Mouse (Mus musculus): ENCODE data around the gene Syvn1. TPM values are rescaled to one million over a fixed set of nuclear protein-coding genes. Genes with fewer than 3 reads are reported as not detected.
"Not testable (repeated sequence)": the region's sequence is repeated elsewhere in the genome, so short reads cannot be mapped to it uniquely, and the experiment has no call there.

The Syvn1 gene
- total RNA-seq, 2 experiments from 2014 or later, result 17.5 to 18.9 TPM

DNA sequence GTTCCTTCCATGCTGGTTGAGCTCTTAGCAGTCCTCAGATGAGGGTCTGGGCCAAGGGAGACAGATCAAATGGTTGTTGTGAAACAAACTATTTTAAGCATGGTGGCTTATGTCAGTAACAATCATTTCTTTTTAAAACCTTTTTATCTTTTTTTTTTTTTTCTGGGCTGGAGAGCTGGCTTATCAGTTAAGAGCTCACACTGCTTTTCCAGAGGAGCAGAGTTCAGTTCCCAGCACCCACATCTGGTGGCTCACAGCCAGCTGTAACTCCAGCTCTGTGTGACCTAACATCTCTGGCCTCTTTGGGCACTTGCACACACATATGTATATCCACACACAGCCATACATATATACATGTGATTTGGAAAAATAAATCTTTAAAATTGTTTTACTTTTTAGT, 8.7 kb upstream of the Syvn1 start:
- intact Hi-C loops (cut with DNase I), result no loop called here
- no peak for DNase-seq

DNA sequence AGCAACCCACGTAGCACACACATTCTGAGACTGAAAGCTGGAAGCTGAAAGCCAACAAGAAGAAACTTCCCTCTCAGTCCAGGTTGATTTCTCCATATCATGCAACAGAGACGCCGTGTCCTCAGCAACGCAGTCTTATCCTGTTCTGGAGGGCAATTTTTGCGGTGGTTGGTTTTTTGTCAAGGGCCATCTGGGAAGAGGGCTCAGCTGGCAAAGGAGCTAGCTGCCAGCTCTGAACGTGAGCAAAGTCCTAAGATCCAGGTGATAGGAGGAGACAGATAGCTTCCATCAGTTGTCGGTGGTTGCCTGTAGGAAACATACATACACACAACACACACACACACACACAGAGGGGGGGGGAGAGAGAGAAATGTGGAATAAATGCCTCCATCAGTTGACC, 8.1 kb upstream of the Syvn1 start:
- intact Hi-C loops (cut with DNase I), result no loop called here
- no peak for DNase-seq

DNA sequence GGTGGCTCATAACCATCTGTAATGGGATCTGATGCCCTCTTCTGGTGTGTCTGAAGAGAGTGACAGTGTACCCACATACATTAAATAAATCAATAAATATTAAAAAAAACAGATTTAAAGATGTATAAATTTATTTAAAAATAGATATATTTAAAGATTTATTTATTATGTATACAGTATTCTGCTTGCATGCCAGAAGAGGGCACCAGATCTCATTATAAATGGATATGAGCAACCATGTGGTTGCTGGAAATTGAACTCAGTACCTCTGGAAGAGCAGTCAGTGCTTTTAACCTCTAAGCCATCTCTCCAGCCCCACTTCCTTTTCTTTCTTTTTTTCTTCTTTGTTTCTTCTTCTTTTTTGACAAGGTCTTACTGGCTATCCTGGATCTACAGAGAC, 6.4 kb upstream of the Syvn1 start:
- no peak for DNase-seq
- intact Hi-C loops (cut with DNase I), result no loop called here

DNA sequence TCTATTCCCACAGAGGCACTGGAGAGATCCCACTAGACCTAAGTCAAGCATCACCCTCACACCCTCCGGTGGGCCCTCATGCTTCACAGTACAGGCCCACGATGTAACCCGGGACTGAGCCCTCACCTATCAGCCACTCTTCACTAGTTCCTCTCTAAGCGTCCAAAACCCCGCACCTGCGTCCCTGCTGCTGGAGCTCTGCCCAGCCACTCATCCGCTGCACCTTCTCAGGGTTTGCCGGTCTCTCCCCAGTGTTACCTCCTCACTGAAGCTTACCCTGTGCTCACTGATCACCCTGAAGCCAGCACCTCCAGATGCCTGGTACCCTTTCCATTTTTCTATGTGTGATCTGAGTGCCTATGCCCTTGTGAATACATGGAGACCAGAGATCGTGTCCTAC, 4.1 kb upstream of the Syvn1 start:
- intact Hi-C loops (cut with DNase I), result no loop called here
- no peak for DNase-seq

DNA sequence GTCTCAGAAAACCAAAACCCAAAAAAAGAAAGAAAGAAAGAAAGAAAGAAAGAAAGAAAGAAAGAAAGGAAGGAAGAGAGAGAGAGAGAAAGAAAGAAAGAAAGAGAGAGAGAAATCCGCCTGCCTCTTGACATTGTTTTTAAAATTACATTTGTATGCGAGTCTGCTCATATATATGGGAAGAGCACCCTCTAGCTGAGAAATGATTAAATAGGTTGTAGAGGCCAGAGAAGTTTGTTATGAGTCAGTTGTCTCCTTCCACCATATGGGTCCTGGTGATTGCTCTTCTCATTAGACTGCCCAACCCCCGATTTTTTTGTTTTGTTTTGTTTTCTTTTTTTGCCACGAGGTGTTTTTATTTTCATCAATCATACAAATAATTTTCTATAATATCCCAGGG, 2.3 kb upstream of the Syvn1 start:
- intact Hi-C loops (cut with DNase I), result loop anchor here (2.0 kb wide), 1 partner anchor 79 kb away; the partner anchor contains the start of gene Pola2
- DNase-seq, result not testable (repeated sequence)

DNA sequence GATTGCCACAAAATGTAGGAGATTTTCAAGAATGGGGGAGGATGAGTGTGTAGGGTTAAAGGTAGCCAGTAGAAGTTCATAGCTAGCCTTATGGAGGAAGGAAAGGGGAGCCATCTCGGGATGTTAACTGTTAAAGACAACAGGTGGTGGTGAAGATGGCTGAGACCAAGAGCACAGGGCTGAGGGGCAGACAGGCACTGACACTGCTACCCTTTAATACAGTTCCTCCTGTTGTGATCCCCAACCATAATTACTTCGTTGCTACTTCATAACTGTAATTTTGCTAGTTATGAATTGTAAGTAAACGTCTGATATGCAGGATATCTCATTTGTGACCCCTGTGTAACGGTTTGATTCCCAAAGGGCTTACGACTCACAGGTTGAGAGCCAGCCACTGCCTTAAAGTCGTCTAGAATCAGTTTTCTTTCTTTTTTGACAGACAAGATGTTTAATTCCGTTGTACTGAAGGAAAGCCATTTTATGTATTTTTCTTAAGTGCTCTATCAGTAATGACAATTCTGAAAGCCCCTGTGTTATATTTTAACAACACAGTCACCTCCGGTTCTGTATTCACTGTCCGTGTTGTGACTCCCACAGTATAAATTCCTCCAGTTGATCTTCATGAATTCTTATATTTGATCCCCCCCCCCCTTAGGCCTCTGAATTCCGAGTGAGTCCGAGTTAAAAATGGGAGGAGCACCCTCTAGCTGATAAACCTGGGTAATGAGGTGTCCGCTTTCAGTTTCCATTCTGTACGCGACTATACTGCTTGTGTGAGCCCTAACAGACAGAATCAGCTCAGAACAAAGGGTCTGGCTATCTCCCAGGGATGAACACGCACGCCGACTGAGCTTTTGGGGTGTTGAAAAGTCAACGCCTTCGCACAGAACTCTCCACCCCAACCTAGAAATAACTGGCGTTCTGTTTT, 746 bp upstream of the Syvn1 start:
- DNase-seq, result no peak

DNA sequence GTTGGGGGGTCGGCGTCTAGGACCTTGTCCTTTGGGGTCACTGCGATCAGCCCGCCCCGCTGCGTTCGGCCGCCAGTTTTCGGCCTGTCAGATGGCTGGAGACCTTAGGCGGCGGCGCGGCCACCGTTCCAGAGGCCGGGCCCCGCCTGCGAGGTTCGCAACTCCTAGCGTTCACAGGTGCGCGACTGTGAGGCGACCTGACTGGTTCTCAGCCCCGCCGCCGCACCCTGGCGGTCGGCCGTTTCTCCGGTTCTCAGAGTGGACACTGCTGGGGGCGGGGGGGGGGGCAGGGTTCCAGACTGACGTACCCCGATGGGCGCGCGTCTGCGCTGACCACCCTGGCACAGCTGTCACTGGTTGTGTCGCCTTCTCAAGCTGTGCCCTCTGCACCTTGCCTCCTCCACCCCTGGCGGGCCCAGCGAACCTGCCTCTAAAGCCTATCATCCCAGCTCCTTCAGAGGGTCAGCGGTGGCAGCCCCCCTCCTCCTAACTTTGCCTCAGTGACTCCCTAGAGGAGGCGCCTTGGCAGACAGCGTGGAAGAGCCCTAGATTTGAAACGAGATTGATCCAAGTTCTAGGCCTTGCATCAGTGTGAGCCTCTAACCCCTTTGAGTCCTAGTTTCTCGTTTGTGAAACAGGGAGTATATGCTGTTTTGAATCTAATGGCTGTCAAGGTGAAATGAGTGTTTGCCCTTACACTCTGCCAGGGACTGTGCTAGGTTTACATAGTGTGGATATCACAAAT, 950 bp downstream of the Syvn1 start:
- intact Hi-C loops (cut with DNase I), result loop anchor here (5.0 kb wide), 2 partner anchors 80 to 130 kb away; partner anchors contain the start of gene Snx15
- DNase-seq, result peak in 1 of 2 experiments; percentile 23

More for the DNA sequence above, 746 bp upstream of the Syvn1 start:
- intact Hi-C loops (cut with DNase I), result loop anchor here (2.0 to 5.0 kb wide), 3 partner anchors 81 to 128 kb away; partner anchors contain the start of genes Pola2 and Snx15

DNA sequence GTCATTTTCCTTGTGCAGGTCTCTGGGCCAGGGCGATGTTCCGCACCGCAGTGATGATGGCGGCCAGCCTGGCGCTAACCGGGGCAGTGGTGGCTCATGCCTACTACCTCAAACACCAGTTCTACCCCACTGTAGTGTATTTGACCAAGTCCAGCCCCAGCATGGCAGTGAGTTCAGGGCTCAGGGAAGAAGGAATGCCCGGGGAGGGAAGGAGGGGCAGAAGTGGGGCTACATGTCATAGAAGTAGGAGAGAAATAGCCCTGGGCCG, 1.5 kb downstream of the Syvn1 start:
- DNase-seq, result no peak
- intact Hi-C loops (cut with DNase I), result loop anchor here (5.0 kb wide), 2 partner anchors 79 to 131 kb away; partner anchors contain the start of gene Snx15

DNA sequence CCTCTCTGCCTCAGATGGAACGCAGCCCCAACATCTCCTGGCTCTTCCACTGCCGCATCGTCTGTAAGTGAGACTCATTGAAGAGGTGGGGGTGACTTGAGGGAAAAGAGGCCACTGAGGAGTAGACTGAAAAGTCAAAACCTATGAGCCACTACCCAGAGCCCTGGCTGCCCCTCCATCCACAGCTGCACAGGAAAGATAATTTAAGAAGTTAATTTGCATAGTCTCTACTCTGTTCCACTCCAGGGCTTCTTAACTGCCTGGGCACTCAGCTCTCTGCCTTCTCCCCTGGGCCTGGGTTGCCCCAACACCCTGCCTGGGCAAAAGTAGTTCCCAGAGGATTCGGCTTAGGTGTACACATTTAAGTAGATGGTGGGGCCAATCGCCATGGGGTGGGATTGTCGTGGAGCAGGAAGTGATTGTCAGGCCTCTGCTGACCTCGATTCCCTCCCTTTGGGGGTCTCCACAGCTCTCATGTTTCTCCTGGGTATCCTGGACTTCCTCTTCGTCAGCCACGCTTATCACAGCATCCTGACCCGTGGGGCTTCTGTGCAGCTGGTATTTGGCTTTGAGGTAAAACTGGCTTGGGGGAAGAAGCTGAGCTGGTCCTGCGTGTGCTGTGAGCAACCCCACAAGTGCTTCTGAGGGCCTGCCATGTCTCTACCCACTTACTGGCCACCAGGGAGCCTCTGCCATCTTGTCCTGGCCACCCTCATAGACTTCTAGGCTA, 2.5 kb downstream of the Syvn1 start:
- intact Hi-C loops (cut with DNase I), result loop anchor here (5.0 kb wide), 2 partner anchors 78 to 132 kb away; partner anchors contain the start of gene Snx15

DNA sequence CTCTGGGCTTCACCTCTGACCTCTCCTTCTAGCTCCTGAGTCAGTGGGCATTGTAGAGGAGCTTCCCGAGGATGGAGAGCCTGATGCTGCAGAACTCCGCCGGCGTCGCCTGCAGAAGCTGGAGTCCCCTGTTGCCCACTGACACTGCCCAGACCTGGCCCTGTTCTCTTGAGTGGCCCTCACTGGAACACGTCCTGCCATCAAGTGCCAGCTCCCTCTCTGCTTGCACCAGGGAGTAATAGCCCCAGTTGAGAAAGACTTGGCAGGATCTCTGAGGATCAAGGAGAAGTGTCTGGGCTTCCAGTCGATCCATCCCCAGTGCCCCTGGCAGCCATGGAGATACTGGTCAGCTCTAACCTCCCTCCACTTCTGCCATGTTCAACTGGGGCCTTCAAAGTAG, 6.1 kb downstream of the Syvn1 start:
- no peak for DNase-seq
- intact Hi-C loops (cut with DNase I), result no loop called here

More for the DNA sequence above, 2.5 kb downstream of the Syvn1 start:
- DNase-seq, result no peak

DNA sequence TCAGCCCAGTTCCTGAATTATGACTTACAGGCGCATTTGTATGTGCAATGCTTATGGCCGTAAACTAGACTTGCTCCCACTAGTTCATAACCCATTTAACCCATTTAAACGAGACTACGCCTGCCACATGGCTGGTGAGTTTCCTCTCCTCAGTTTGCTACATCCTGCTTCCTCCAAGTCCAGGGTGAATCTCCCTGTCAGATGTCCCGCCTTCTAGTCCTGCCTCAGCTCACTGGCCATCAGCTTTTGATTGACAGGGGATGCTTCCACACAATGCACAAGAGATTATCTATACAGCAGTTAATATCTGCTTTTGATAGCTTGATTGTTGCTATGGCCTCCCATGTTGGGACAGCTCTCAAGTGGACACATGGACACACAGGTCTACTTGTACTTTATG, 7.9 kb downstream of the Syvn1 start:
- no peak for DNase-seq
- intact Hi-C loops (cut with DNase I), result no loop called here

DNA sequence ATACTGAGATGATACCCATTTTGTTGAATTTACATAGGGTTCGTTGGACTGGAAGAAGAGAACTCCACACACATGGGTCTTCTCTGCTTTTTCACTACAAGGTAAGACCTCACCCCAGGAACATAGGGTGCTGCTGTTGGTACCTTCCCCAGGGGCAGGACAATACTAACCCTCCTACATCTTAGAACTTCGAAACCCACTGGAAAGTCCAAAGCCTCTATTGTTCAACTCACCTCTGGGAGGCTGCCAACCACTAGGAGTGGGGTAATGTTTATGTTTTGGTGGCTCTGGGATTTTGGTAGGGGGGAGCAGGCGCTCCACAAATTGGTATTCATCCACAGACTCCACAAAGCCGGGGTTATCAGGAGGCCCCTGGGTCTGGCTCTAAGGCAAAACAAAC, 10.3 kb downstream of the Syvn1 start:
- intact Hi-C loops (cut with DNase I), result loop anchor here (2.0 kb wide), 1 partner anchor 28 kb away; the partner anchor contains the start of genes Cdca5 and Zfpl1
- no peak for DNase-seq

DNA sequence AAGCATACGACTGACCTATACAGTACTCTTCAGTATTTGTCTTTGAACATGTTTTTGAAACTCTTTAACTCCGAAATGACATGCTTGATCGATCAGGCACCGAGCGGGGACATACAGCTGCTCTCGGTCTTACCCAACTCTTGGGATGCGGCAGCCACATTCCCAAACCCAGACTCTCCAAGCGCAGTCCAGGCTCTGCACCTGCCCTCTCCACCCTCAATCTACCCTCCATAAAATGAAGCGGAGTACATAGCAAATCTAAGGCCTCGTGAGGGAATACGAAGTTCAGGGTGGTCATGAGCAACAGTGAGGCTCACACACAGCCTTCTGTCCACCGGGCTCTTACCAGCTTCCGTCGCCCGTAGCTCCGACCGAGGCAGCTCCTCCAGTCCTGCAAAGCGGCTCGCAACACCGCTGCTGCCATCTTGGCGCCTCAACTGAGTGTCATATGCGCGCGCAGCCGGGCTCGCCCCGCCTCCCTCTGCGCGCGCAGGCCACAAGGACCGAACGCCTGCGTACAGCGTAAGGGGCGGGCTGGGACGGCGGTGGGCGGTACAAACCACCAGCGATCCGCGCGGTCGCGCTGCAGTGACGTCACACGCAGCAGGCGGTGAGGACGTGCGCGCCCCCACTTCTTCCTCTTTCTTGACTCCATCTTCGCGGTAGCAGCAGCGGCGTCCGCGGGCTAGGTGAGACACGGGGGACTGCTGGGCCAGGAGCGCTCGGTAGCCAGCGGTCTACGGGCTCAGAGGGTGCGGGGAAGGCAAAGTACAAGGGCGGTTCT, 11.1 kb downstream of the Syvn1 start, which contains the start of the genes Mrpl49 and Fau:
TSS of gene Mrpl49 (minus strand) at position 473 of the 784 bp plus-strand sequence.
TSS of gene Fau (plus strand) at position 532 of the 784 bp plus-strand sequence.
- peak; percentile 99 to 100 for DNase-seq
- intact Hi-C loops (cut with DNase I), result loop anchor here (2.0 kb wide), 1 partner anchor 27 kb away; the partner anchor contains the start of genes Cdca5 and Zfpl1

DNA sequence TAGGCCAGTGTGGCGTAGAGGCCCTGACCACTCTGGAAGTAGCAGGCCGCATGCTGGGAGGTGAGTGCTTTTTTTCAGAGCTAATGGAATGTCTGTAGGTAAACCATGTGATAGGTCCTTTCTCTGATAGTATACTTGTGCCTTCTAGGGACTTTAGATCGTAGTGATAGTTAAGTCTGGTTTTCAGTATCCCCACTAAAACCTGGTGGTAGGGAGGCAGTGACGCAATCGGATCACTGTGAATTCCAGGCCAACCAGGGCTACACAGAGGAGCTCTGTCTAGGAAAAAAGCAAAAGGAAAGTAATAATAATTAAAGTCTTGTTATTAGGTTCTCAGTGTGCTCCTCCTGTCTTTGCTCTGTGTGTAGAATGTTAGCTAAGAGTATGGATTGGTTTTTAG, 12.1 kb downstream of the Syvn1 start:
- no peak for DNase-seq
- intact Hi-C loops (cut with DNase I), result no loop called here

DNA sequence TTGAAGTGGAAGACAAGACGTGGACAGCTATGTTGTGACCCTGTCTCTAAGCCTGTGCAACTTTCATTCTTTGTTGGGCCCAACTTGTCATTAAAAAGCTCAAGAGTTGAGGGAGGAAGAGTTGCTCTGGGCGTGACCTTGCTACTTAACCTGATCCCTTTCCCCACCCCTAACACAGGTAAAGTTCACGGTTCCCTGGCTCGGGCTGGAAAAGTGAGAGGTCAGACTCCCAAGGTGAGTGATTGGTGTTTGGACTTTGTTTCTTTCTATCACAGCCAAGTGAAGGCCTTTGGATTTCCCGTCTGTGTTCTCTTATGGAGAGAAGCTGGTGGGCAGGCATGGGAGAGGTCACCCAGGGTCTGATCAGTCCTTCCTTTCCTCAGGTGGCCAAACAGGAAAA, 12.6 kb downstream of the Syvn1 start:
- intact Hi-C loops (cut with DNase I), result no loop called here
- DNase-seq, result no peak

DNA sequence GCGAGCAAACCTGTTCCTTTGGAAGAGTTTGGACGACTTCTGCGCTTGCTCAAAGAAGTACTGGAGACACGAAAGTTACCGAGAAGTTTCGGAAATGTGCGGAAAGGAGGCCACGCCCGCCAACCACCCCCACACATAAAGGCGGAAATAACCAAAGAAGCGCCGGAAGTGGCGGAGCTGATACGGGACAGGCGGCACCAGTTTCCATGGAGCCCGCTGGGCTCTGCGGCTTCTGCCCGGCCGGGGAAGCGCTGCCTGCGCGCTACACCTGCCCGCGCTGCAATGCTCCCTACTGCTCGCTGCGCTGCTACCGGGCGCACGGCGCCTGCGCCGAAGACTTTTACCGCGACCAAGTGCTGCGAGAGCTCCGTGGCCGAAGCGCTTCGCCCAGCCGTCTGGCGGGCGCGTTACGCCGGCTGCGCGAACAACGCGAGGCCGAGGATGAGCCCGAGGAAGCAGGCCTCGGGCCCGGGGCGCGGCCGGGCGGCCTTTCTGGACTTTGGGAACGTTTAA, 14.7 kb downstream of the Syvn1 start, which contains the start of gene Znhit2:
TSS of gene Znhit2 (plus strand) at position 172 of the 513 bp plus-strand sequence.
- peak; percentile 89 to 93 for DNase-seq
- intact Hi-C loops (cut with DNase I), result loop anchor here (10.0 kb wide), 1 partner anchor 274 kb away; the partner anchor contains the start of gene Men1

DNA sequence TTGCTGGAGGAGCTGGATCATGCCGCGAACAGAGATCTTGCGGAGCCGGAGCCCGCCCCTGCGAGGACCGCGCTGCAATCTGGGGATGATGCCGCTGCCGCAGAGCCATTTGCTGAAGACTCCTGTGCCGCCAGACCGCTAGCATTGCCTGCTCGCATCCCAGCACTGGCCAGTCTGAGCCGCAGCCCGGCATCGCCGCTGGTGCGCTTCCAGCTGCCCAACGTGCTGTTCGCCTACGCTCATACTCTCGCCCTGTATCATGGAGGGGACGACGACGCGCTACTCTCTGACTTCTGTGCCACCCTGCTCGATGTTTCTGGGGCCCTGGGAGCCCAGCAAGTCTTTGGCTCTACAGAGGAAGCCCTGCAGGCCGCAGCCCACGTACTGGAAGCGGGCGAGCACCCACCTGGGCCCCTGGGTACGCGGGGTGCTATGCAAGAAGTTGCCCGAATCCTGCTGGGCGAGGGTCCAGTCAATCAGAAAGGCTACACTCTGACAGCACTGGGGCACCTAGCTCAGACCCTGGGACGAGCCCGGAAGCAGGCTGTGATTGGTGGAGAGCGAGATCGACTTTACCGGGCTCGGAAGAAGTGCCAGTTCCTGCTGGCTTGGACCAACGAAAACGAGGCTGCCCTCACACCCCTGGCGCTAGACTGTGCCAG, 15.4 kb downstream of the Syvn1 start:
- intact Hi-C loops (cut with DNase I), result loop anchor here (10.0 kb wide), 1 partner anchor 273 kb away; the partner anchor contains the start of gene Men1
- DNase-seq, result peak in 1 of 2 experiments; percentile 45

DNA sequence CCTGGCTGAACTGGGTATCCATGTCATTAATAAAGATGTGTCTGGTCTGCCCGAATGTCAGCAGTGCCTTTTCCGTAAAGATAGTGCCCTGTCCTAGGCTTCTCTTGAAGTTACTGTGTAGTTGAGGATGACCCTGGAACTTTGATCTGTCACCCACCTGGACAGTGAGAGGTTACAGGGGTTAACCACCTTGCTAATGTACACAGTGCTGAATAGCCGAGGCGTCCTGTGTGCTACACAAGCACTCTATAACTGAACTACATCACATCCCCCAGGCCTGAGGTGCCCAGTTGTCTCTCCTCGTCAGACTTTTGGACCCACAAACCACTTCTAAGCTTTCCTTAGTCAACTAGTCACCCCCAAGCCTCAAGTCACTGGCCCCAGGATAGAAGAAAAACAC, 16.0 kb downstream of the Syvn1 start:
- DNase-seq, result no peak
- intact Hi-C loops (cut with DNase I), result loop anchor here (10.0 kb wide), 1 partner anchor 272 kb away; the partner anchor contains the start of gene Men1

Measured in heart, postnatal 14 days (tissue).